Mouse (Mus musculus) erythroblast, embryonic 14.5 days (primary cell): Measurements from ENCODE around the gene Arih1.

Experiments used
- GATA1 ChIP-seq: IDR thresholded peaks from 2 replicates; pipeline ENCODE4 v1.6.1; 2012; ENCODE audit warnings: low read length, inconsistent platforms, mixed read lengths
- TAL1 ChIP-seq: IDR thresholded peaks from 3 replicates; pipeline ENCODE4 v1.6.1; 2012; ENCODE audit warnings: low read length, inconsistent platforms, mixed read lengths

- TF ChIP-seq TAL1 (no peak), GATA1 (no peak)
Measured at GRCm38 (mm10) chr9:59353253-59353639, 133.2 kb downstream of the Arih1 start, which contains the start of gene Bbs4.
